Mouse (Mus musculus) heart, embryonic 16.5 days (tissue): ENCODE results near the gene Pdia6. TPM values are rescaled to one million over a fixed set of nuclear protein-coding genes. Genes with fewer than 3 reads are reported as not detected.

Experiments used
- ATAC-seq: fragments of 200-750 bp; cut with Nextera tagmentation; replicated peaks from 2 replicates; pipeline ENCODE4 v1.8.0; 2017; ENCODE audit warnings: moderate number of reproducible peaks; ENCODE audit not compliant: insufficient read depth, low FRiP score; ENCODE audit errors: extremely low read depth
- H3K27ac ChIP-seq: fragments of 300-500 bp; sonication (generic); 2 replicates; pipeline ENCODE4 v1.5.1; 2014; ENCODE audit warnings: mild to moderate bottlenecking, low read length, control low read depth, moderate library complexity
- H3K27me3 ChIP-seq: fragments of 300-500 bp; sonication (generic); 2 replicates; pipeline ENCODE4 v1.6.1; 2014; ENCODE audit warnings: low read length, mixed read lengths; ENCODE audit not compliant: control insufficient read depth, insufficient read depth
- H3K36me3 ChIP-seq: fragments of 300-500 bp; sonication (generic); 2 replicates; pipeline ENCODE4 v1.6.1; 2014; ENCODE audit not compliant: control insufficient read depth, insufficient read depth
- H3K4me1 ChIP-seq: fragments of 300-500 bp; sonication (generic); 2 replicates; pipeline ENCODE4 v1.6.1; 2014; ENCODE audit warnings: low read length, mixed read lengths; ENCODE audit not compliant: control insufficient read depth, insufficient read depth
- H3K4me2 ChIP-seq: fragments of 300-500 bp; sonication (generic); 2 replicates; pipeline ENCODE4 v1.6.1; 2014; ENCODE audit warnings: low read depth, mild to moderate bottlenecking, control low read depth, low read length
- H3K4me3 ChIP-seq: fragments of 300-500 bp; sonication (generic); 2 replicates; pipeline ENCODE4 v1.5.1; 2014; ENCODE audit warnings: mild to moderate bottlenecking, control low read depth, low read length
- H3K9ac ChIP-seq: fragments of 300-500 bp; sonication (generic); 2 replicates; pipeline ENCODE4 v1.6.1; 2014; ENCODE audit warnings: low read length, control low read depth
- H3K9me3 ChIP-seq: fragments of 300-500 bp; sonication (generic); replicated peaks from 2 replicates; pipeline ENCODE4 v1.6.1; 2016; ENCODE audit warnings: low read length; ENCODE audit not compliant: control insufficient read depth
- WGBS: fragments of 180-500 bp; shearing (Covaris S2); extraction: QIAGEN DNeasy Blood & Tissue Kit; methylation state at CpG from one replicate; pipeline ENCODE4 v1.1.7; 2014; 5-methylcytosine and 5-hydroxymethylcytosine counted together
- polyA plus RNA-seq: library from polyadenylated mRNA; unstranded; fragments of >200 nt; fragmentation: Nextera tagmentation; extraction: Ambion mirVana; gene quantifications from 2 replicates; pipeline ENCODE4 v1.2.1, GENCODE M21; 2015

Gene Pdia6
- 344 and 350 TPM in 2 replicates for polyA plus RNA-seq

- H3K4me3 ChIP-seq, result peak within 1 kb of the TSS; percentile 98
- no peaks in the 10 kb centered on the region for H3K27me3 ChIP-seq
- H3K4me1 ChIP-seq, result peaks cover 21% of the 10 kb centered on the region
- peak within 1 kb of the TSS; percentile 83 for H3K4me2 ChIP-seq
- peak within 1 kb of the TSS; percentile 92 for H3K9ac ChIP-seq
- H3K36me3 ChIP-seq, result peaks cover 11% of the 10 kb centered on the region
- peak within 1 kb of the TSS; percentile 80 for H3K27ac ChIP-seq
- H3K9me3 ChIP-seq, result no peaks in the 10 kb centered on the region
- ATAC-seq, result peak; percentile 99
- under 1% methylated on average over 47 of the region's 48 CpGs for WGBS
Measured at GRCm38 (mm10) chr12:17265971-17266672, at the start of gene Pdia6. Gene Pdia6, plus strand, starts transcription at chr12:17266545.

GRCm38 (mm10) chr12:17218390-17218789, 48.0 kb upstream of the Pdia6 start:
- Histone ChIP-seq H3K4me3 (no peak overlapping the region), H3K27me3 (no peaks in the 10 kb centered on the region), H3K27ac (no peak overlapping the region), H3K4me1 (no peaks in the 10 kb centered on the region), H3K4me2 (no peak overlapping the region), H3K9ac (no peak overlapping the region), H3K36me3 (no peaks in the 10 kb centered on the region), H3K9me3 (no peaks in the 10 kb centered on the region)
- no peak for ATAC-seq
- WGBS, result 62% methylated on average over 8 of the region's 8 CpGs

- Histone ChIP-seq H3K4me3 (no peak overlapping the region), H3K4me1 (no peaks in the 10 kb centered on the region), H3K27me3 (no peaks in the 10 kb centered on the region), H3K4me2 (no peak overlapping the region), H3K9ac (no peak overlapping the region), H3K36me3 (no peaks in the 10 kb centered on the region), H3K27ac (no peak overlapping the region), H3K9me3 (no peaks in the 10 kb centered on the region)
- WGBS, result 63% methylated on average over 4 of the region's 4 CpGs
- no peak for ATAC-seq
Measured at GRCm38 (mm10) chr12:17219107-17219506, 47.2 kb upstream of the Pdia6 start.

- no peaks in the 10 kb centered on the region for H3K27me3 ChIP-seq
- no peak overlapping the region for H3K4me3 ChIP-seq
- H3K27ac ChIP-seq, result no peak overlapping the region
- no peak overlapping the region for H3K9ac ChIP-seq
- H3K9me3 ChIP-seq, result no peaks in the 10 kb centered on the region
- H3K4me1 ChIP-seq, result no peaks in the 10 kb centered on the region
- ATAC-seq, result no peak
- no peak overlapping the region for H3K4me2 ChIP-seq
- WGBS, result 56% methylated on average over 5 of the region's 5 CpGs
- H3K36me3 ChIP-seq, result no peaks in the 10 kb centered on the region
Measured at GRCm38 (mm10) chr12:17220631-17221030, 45.7 kb upstream of the Pdia6 start.

- Histone ChIP-seq H3K9ac (no peak overlapping the region), H3K4me1 (no peaks in the 10 kb centered on the region), H3K27me3 (no peaks in the 10 kb centered on the region), H3K4me2 (no peak overlapping the region), H3K4me3 (no peak overlapping the region), H3K36me3 (no peaks in the 10 kb centered on the region), H3K27ac (no peak overlapping the region), H3K9me3 (no peaks in the 10 kb centered on the region)
- no peak for ATAC-seq
- WGBS, result 42% methylated on average over 5 of the region's 5 CpGs
Measured at GRCm38 (mm10) chr12:17221891-17222428, 44.4 kb upstream of the Pdia6 start.

GRCm38 (mm10) chr12:17223050-17223449, 43.3 kb upstream of the Pdia6 start:
- Histone ChIP-seq H3K9ac (no peak overlapping the region), H3K9me3 (no peaks in the 10 kb centered on the region), H3K27ac (no peak overlapping the region), H3K4me2 (no peak overlapping the region), H3K4me1 (no peaks in the 10 kb centered on the region), H3K4me3 (no peak overlapping the region), H3K27me3 (no peaks in the 10 kb centered on the region), H3K36me3 (no peaks in the 10 kb centered on the region)
- 55% methylated on average over 3 of the region's 3 CpGs for WGBS
- no peak for ATAC-seq

- Histone ChIP-seq H3K4me3 (no peak overlapping the region), H3K27ac (no peak overlapping the region), H3K9ac (no peak overlapping the region), H3K36me3 (no peaks in the 10 kb centered on the region), H3K27me3 (no peaks in the 10 kb centered on the region), H3K9me3 (no peaks in the 10 kb centered on the region), H3K4me2 (no peak overlapping the region), H3K4me1 (no peaks in the 10 kb centered on the region)
- no peak for ATAC-seq
- WGBS, result 55% methylated on average over 5 of the region's 5 CpGs
Measured at GRCm38 (mm10) chr12:17225012-17225411, 41.3 kb upstream of the Pdia6 start.

- no peak overlapping the region for H3K4me2 ChIP-seq
- no peak overlapping the region for H3K4me3 ChIP-seq
- H3K27me3 ChIP-seq, result no peaks in the 10 kb centered on the region
- ATAC-seq, result no peak
- H3K4me1 ChIP-seq, result no peaks in the 10 kb centered on the region
- no peak overlapping the region for H3K27ac ChIP-seq
- H3K9ac ChIP-seq, result no peak overlapping the region
- no peaks in the 10 kb centered on the region for H3K9me3 ChIP-seq
- 79% methylated on average over 4 of the region's 4 CpGs for WGBS
- H3K36me3 ChIP-seq, result no peaks in the 10 kb centered on the region
Measured at GRCm38 (mm10) chr12:17227903-17228302, 38.4 kb upstream of the Pdia6 start.

GRCm38 (mm10) chr12:17230581-17230980, 35.8 kb upstream of the Pdia6 start:
- Histone ChIP-seq H3K4me3 (no peak overlapping the region), H3K36me3 (no peaks in the 10 kb centered on the region), H3K9ac (no peak overlapping the region), H3K4me2 (no peak overlapping the region), H3K27me3 (no peaks in the 10 kb centered on the region), H3K4me1 (no peaks in the 10 kb centered on the region), H3K27ac (no peak overlapping the region), H3K9me3 (no peaks in the 10 kb centered on the region)
- ATAC-seq, result no peak
- WGBS, result 76% methylated on average over 5 of the region's 5 CpGs
